Mouse (Mus musculus): ENCODE measurements around the gene Pxn. TPM values are rescaled to one million over a fixed set of nuclear protein-coding genes. Genes with fewer than 3 reads are reported as not detected.
A peak's percentile ranks its signal among the peaks of the same experiment; 100 is the strongest.

The Pxn gene
- total RNA-seq, 1 experiment from 2014 or later = 85.9 TPM

DNA sequence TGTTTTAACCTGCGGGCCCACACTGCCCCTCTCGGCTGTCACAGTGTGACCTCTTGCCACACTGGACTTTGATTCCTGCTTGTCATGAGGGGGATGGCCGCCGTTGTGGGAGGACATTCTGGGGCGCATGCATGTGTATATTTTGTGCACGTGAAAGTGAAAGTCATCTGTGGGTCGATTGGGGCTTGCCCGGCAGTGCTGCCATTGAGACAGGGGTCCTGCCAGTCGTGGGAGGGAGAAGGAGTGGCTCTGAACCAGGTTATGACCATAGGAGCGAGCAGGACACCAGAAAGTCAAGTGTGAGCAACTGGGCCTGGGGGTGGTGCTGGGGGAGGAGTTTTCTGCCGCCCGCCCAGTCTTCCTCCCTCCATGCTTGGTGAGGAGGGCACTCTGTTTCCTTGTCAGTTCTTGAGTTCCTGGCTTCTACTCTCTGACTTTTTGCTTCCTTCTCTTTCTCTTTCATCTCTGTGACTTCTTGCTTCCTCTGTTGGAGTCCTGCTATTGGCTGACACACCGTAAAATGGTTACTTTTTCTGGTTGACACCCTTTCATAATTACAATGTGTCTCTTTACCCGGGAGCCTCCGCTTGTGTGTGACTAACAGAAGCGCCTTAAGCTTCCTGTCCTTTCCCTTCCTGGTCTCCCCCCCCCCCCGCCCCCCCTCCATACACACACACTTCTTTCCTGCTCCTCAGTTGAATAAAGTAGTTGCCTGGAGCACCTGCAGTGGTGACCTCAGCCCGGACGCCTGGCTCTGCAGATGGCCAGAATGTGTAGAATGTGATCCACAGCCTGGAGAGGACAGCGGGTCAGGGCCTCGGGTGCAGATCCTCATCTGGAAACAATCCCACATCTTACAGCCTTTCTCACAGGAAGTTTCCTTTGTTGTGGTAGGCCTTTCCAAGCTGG, 15.3 kb downstream of the Pxn start:
- ATAC-seq (replicated peaks; ENCODE audit: insufficient number of reproducible peaks, low FRiP score, low TSS enrichment, poor library complexity, severe bottlenecking) = peak; percentile 73

DNA sequence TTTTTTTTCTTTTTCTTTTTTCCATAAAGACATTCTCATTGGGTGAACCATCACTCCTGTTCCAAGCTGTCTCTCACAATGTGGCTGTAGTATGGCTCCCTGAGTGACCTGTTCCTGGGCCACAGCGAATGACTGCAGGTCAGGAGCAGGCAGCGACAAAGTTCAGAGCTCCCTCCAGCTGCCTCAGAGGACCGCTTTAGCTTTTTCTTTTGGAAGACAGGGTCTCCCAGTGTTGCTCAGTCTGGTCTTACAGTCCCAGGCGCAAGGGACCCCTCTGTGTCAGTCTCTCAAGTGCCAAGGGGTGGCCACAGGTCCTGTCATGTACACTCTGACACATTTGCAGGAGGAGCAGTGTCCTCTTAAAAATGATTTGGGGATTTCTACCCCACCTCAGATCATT, 16.1 kb downstream of the Pxn start:
- no peak for ATAC-seq (replicated peaks; ENCODE audit: insufficient number of reproducible peaks, low FRiP score, low TSS enrichment, poor library complexity, severe bottlenecking)

DNA sequence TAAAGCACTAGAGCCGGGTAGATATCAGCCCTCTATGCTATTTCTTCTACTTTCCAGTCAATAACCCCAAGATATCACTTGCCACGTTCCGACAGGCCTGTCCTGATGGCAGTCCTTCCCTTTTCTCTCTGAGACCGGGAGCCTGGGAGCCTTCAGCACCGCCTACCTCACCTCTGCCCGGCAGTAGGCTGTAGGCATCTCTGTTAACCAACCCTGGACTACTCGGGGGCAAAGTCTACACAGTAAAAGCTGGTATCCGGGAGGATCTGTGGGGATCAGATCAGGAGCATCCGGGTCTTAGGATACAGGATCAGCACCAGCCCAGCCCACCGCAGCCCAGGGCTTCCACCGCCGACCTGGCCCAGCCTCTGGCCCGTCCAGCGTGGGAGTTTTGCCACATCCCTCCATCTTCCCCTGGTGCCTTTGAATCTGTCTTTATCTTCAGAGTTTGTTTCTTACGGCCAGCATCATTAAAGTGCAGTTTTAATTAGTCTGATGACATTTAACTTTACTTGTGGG, 16.6 kb downstream of the Pxn start:
- no peak for ATAC-seq (replicated peaks; ENCODE audit: insufficient number of reproducible peaks, low FRiP score, low TSS enrichment, poor library complexity, severe bottlenecking)

DNA sequence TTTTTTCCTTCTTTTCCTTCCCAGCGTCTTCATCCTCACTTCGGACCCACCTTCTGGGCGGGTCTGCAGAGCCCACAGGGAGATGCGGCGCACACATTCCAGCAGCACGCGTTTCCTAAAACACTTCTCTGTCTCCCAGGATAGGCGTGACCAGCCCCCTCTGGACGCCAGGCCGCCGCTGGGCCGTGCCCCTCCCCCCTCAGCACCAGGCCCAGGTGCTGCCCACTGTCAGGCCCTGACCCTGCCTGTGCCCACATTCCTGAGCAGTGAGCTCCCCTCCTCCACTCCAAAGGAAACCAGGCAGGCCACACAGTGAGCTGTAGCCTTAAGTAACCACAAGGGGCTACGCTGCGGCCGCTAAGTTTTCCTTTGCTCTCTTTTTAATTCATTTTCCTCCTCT, 17.5 kb downstream of the Pxn start:
- no peak for ATAC-seq (replicated peaks; ENCODE audit: insufficient number of reproducible peaks, low FRiP score, low TSS enrichment, poor library complexity, severe bottlenecking)

DNA sequence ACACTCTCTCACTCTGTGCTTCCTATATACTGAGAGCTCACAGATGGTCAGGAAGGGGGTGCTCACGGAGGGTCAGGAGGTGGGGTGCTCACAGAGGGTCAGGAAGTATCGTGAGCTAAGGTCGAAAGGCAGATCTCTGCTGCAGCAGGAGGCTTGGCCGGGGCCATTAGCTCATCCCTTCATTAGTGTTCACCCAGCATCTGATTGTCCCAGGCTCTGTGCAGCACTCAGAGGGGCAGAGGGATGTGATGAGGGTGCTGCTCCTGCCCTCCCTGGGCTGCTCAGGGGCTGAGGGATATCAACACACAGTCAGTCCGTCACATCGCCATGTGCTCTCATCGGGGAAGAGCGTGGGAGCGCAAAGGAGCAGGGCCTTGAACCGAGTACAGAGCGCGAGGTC, 18.0 kb downstream of the Pxn start:
- ATAC-seq (replicated peaks; ENCODE audit: insufficient number of reproducible peaks, low FRiP score, low TSS enrichment, poor library complexity, severe bottlenecking) = no peak

DNA sequence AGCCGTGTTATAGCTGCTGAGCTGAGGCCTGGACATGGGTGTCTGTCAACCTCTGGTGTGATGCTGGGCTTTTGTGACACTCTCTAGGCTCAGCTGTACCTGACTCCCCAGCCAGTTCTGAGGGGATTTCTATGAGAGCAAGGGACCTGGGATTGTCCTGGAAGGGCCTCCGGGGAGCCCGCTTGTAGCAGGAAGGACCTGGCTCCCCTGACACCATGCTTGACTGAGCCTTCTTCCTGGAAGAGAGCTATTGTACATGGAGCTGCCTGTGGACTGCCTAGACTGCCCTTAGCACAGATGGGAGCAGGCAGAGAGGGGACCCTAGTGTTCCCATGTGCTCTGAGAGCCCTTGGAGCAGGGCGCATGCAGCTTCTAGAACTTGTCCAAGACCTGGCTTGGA, 18.9 kb downstream of the Pxn start:
- ATAC-seq (replicated peaks; ENCODE audit: insufficient number of reproducible peaks, low FRiP score, low TSS enrichment, poor library complexity, severe bottlenecking) = no peak

DNA sequence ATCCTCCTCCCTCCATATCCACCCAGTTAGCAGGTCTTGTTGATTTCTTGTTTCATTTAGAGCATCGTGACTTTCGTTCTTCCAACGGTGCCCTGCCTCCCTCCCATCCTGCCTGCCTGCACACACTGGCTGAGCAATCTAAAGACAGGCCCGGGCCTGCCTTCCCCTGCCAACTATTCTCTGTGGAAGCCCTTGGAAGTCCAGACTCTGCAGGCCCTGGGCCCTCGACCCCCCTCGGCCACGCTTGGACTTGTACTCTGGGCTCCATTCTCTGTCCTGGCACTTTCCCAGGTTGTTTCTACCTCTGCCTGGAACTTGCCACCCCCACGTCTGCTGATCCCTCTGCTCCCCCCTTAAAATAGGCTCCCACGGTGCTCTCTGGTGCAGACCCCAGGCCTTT, 19.5 kb downstream of the Pxn start:
- ATAC-seq (replicated peaks; ENCODE audit: insufficient number of reproducible peaks, low FRiP score, low TSS enrichment, poor library complexity, severe bottlenecking) = no peak

DNA sequence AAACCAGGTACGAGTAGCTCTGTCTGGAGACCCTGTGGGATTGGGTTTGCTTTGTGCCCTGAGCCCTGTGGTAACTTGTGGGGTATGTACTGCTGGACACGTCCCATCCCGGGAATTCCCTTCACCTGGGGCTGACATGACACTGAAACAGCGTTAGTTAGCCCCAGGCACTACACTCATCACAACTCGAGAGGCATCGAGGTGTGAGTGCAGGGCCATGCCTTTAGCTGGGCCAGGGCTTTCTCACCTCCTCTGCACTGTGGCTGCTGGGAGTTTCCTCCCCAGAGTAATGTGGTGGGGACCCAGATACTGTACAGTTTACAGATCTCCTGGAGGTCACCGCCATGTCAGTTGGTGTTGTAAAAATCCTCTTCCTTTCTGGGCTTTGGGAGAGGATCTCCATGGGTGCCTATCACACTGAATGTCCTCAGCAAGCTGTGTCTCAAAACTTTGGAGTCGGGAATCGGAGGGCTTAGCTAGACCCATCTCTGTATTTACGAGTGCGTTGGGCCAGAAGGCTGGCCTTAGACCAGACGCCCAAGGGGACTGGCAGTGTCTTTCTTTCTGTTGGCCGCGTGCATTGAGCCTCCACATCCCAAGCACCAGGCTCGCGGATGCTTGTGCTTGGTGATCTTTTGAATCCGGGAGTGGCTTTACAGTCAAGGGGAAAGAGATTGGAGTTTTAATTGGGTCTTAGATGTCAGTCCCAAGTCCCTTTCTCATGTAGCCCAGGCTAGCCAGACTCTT, 20.2 kb downstream of the Pxn start:
- no peak for ATAC-seq (replicated peaks; ENCODE audit: insufficient number of reproducible peaks, low FRiP score, low TSS enrichment, poor library complexity, severe bottlenecking)

DNA sequence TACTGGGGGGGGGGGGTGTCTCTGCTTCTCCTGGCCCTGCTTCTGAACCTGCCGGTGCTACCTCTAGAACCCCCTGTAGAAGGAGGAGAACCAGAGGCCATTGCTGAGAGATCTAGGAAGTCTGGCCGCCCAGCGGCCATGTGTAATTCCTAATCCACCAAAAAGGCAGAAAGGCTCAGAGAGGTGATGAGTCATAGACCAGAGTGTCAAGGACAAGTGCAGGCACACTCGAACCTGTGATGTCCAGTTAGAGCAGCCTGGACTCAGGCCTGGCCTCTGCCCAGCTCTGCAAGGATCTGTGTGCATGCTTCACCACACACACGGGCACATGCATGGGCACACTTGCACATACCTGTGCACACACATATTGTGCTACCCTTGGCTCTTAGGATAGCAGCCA, 21.7 kb downstream of the Pxn start:
- no peak for ATAC-seq (replicated peaks; ENCODE audit: insufficient number of reproducible peaks, low FRiP score, low TSS enrichment, poor library complexity, severe bottlenecking)

DNA sequence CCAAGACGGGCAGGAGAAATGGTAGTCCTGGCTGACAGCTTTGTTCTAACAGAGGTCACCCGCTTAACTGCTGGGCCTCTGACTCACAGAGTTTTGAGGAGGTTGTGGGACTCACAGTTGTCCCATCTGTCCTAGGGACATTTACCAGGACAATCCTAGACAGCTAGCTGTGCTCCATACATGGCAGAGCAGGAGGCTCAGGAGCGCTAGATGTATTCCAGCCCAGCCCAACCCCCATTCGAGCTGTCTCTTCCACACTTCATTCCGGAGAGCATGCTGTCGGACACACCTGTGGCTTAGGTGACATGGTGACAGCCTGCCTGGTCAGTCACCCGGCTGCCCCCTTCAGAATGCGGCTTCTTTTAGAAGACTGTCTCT, 22.9 kb downstream of the Pxn start:
- no peak for ATAC-seq (replicated peaks; ENCODE audit: insufficient number of reproducible peaks, low FRiP score, low TSS enrichment, poor library complexity, severe bottlenecking)

DNA sequence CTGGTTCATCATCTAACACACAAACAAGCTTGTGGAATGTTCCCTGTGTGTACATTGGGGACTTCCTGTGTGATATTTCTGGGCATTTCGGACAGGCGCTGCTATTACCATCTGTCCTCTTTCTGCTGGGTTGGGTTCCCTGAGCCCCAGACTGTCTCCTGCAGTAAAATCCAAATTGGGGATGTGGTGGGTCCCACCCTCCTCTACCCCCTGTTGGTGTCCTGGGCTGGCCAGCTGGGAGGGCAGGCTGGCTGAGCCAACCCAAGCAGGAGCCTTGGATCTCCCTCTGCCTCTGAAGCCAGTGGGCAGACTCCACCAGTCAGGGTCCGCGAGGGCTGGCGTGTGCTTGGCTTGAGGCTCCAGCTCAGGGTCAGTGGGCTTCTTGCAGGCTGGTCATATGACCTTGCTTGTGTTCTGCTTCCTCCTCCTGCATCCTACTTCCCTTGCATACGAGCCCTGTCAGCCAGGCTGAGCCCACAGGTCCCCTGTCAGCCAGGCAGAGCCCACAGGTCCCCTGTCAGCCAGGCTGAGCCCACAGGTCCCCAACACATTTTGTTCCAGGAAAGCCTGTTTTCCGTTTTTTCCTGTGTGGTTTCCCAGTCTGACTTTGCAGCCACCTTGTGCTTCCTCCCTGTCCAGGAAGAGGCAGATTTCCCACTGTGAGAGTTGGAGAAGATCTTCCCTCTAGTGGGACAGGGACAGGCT, 23.4 kb downstream of the Pxn start:
- peak; percentile 33 for ATAC-seq (replicated peaks; ENCODE audit: insufficient number of reproducible peaks, low FRiP score, low TSS enrichment, poor library complexity, severe bottlenecking)

DNA sequence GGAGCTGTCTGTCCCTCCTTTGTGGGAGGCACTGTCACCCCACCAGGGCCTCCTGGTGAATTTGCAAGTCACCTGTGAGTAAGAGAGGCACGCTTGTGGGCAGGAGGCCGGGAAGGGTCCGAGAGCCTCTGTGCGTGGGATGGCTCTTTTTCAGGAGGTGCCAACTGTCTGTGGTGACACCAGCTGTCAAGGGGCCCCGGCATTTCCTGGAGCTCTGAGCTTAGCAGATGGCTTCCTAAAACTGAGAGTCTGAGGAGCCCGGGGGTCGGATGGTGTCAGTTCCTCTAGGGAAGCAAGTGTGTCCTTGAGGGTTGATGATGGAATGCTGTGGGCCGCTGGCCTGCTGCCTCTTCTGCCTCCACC, 24.0 kb downstream of the Pxn start:
- no peak for ATAC-seq (replicated peaks; ENCODE audit: insufficient number of reproducible peaks, low FRiP score, low TSS enrichment, poor library complexity, severe bottlenecking)

DNA sequence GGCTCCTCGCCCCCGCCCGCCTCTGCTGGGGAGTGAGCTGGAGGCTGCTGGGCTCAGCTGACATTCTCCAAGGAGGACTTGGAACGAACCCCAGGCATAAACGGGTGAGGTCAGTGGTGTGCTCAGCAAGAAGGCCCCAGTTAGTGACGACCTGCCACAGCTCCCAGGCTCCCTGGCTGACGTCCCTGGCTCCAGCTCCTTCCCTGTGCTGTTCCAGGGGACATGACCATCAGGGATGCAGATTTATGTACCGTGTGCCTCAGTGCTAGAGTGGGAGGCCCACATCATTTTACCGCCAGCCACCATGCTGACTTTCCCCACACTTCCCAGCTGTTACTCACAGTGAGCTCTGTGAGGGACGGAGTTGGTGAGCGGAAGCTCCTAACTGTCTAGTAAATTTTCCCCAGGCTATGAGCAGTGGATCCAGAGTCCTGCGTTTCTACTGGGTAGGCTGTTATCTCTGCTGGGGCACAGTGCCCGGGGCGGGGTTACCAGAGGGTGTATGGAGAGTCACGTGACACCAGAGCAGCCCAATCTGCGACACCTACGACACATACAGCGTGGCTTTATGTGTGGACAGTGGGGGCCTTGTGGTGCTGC, 25.3 kb downstream of the Pxn start:
- ATAC-seq (replicated peaks; ENCODE audit: insufficient number of reproducible peaks, low FRiP score, low TSS enrichment, poor library complexity, severe bottlenecking) = no peak

DNA sequence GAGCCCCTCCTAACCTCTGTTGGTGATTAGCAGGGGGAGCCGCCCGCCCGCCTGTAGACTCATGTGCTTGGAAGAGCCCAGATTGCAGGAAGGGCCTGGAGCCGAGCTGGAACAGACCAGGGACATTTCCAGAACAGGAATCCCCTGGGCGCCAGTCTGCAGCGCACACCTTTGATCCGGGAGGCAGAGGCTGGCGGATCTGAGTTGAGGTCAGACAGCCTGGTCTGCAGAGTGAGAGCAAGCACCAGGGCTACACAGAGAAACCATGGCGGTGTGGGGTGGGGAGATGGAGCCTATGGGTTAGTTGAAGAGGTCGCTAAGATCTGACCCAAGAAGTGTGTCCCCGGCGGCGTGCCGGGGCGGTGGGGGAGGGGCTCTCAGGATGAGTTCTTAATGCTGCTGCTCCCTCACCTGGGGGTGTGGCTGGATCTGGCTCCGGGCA, 27.8 kb downstream of the Pxn start:
- no peak for ATAC-seq (replicated peaks; ENCODE audit: insufficient number of reproducible peaks, low FRiP score, low TSS enrichment, poor library complexity, severe bottlenecking)

DNA sequence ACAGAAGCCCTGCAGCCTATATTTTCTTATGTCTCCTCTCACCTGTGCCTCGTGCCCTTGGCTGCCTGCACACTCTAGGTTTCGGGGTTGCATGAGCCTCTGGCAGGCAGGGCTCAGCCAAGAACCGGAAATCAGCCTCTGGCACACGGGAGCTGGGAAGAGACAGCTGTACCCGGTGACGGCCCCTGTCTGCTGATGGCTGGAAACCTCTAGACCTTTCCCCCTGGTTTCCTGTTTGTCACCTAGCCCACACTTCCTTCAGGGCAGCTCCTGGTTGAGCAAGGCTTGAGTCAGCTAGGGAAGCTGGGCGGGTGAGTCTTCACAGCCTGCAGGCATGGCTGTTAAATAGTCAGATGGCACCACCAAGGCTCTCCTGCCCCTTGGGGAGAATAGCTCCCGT, 28.4 kb downstream of the Pxn start:
- ATAC-seq (replicated peaks; ENCODE audit: insufficient number of reproducible peaks, low FRiP score, low TSS enrichment, poor library complexity, severe bottlenecking) = peak; percentile 52

DNA sequence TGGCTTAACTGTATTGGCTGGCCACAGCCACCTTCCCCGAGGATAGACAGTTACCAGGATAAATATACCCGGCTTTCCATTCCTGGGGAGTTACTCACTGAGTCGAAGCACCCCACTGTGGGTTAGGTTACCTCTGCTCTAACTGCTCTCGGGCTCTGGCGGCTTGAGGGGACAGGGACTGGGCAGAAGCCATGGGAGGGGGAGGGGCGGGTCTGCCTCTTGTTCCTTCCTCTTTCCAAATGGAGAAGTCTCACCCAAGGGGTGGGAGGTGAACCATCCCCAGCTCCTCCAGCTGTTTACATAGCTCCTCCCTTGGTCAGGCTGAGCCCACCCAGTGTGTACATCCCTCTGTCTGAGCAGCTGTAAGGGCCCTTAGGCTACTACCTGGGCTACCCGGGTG, 29.2 kb downstream of the Pxn start:
- peak; percentile 40 for ATAC-seq (replicated peaks; ENCODE audit: insufficient number of reproducible peaks, low FRiP score, low TSS enrichment, poor library complexity, severe bottlenecking)

DNA sequence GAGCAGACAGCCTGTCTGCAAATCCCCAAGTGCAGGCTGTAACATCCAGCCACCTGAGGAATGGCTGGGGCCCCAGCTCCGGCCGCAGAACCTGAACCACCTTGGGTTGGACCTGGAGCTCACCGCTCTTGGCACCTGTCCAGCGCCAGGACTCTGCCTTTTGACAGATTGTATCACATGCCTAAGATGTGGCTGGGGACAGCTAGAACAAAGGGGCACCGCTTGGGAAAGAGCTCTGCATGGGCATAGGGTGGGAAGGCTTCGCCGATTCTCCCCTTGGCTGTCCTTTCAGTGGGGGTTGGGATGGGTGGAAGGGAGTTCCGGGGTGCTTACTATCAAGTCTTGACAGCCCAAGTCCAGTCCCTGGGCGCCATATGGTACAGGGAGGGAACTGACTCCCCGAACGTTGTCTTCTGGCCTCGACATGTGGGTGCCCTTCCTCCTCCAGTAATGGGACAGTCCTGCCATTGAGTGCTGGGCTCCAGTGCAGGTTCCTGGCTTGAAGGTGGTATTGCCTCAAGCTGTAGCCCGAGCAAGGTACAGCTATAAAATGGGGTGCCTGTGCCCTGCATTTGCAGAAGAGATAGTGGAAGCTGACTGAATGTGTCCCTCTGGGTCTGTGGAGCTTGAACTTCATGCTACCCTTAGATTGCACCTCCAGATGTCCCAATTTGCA, 31.7 kb downstream of the Pxn start:
- ATAC-seq (replicated peaks; ENCODE audit: insufficient number of reproducible peaks, low FRiP score, low TSS enrichment, poor library complexity, severe bottlenecking) = no peak; the same call in 1 of the 2 replicates

DNA sequence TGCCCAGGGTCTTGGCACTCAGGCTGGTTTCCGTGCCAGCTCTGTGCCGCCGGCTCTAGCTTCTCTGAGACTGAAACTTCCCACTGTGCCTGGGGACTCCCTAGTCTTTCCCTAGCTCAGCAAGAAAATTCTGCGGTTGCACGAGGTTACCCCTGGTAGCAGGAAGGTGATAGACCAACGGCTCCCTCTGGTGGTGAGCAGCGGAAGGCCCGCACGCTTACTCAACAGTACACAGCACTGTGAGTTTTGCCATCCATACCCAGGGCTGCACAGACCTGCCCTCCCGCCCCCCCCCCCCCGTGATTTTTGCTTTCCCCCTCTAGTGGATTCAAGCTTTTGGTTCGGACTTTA, 32.2 kb downstream of the Pxn start:
- ATAC-seq (replicated peaks; ENCODE audit: insufficient number of reproducible peaks, low FRiP score, low TSS enrichment, poor library complexity, severe bottlenecking) = peak; percentile 58
